In the genomic region with DNA sequence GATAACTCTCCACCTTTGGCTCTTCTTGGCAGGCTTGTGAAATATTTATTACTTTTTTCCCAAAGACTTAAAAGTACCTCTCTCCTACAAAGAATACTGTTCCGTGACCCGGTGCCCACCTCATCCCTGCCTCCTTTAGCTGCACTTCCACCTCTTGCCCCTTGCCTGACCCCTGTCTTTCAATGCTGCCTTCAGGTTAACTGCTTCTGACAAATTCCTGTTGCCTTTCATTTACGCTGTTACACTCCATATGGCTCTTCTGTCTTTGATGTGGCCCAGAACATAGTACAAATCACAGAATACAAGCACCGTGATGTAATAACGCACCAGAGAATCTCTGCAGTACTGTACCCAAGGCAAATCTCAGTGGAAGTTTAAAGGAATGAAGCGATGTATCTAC, we compare ENCODE assay signal across 20 mouse cellular contexts.
DNase-seq lines count a peak whose midpoint lies in the region; ATAC-seq and TF ChIP-seq lines count a peak whose summit lies in the region.
"Had no signal": no experiment of that assay in that cellular context is flagged by ENCODE, and none has a peak within 500 bp of the region (broad histone marks: within the 10 kb centered on the region; RNA-seq: fewer than 3 reads in every experiment).

No protein-coding gene starts in this region.

- H3K36me3 ChIP-seq in kidney, embryonic 15.5 days, result no peaks in the 10 kb centered on the region
- no peaks in the 10 kb centered on the region for H3K36me3 ChIP-seq in neural tube, embryonic 15.5 days
- H3K36me3 ChIP-seq: embryonic facial prominence, embryonic 12.5 days; heart, embryonic 15.5 days; hindbrain, embryonic 12.5 days; limb, embryonic 15.5 days had no signal

- WGBS in kidney, embryonic 15.5 days, result 18% methylated on average over 6 of the region's 6 CpGs
- WGBS in neural tube, embryonic 15.5 days, result 39% methylated on average over 6 of the region's 6 CpGs
- 82% methylated on average over 6 of the region's 6 CpGs for WGBS in cerebellum, adult 2 months

- H3K4me1 ChIP-seq in kidney, embryonic 15.5 days, result peaks cover 17% of the 10 kb centered on the region
- H3K4me1 ChIP-seq in neural tube, embryonic 15.5 days, result no peaks in the 10 kb centered on the region
- no peaks in the 10 kb centered on the region for H3K4me1 ChIP-seq in cerebellum, adult 2 months (ENCODE audit: control insufficient read depth, insufficient read depth, low read length)
- H3K4me1 ChIP-seq: heart, embryonic 15.5 days; limb, embryonic 15.5 days; megakaryocyte, embryonic 14.5 days had no signal

- no peak for TF ChIP-seq CTCF in cerebellum, adult 2 months (IDR thresholded peaks at IDR 0.05; ENCODE audit: borderline replicate concordance, insufficient read depth, low read depth, low read length)

- TF ChIP-seq POLR2A in cerebellum, adult 2 months (IDR thresholded peaks at IDR 0.05; ENCODE audit: borderline replicate concordance, insufficient read depth, low read length), result no peak

- H3K4me3 ChIP-seq in kidney, embryonic 15.5 days (replicated peaks), result no peak overlapping the region
- H3K4me3 ChIP-seq in neural tube, embryonic 15.5 days (replicated peaks), result no peak overlapping the region
- H3K4me3 ChIP-seq in cerebellum, adult 2 months (replicated peaks; ENCODE audit: insufficient read depth, low read depth, low read length), result no peak overlapping the region
- H3K4me3 ChIP-seq: embryonic facial prominence, embryonic 12.5 days; gastrocnemius, adult 2 months; heart, embryonic 15.5 days; hindbrain, embryonic 12.5 days; limb, embryonic 15.5 days; megakaryocyte, embryonic 14.5 days had no signal

- ATAC-seq in kidney, embryonic 15.5 days (replicated peaks; ENCODE audit: low FRiP score), result peak; percentile 69
- ATAC-seq in neural tube, embryonic 15.5 days (ENCODE audit: low FRiP score), result no peak
- ATAC-seq: forebrain, postnatal 0 days had no signal

- H3K9me3 ChIP-seq in kidney, embryonic 15.5 days (replicated peaks), result no peaks in the 10 kb centered on the region
- no peaks in the 10 kb centered on the region for H3K9me3 ChIP-seq in neural tube, embryonic 15.5 days (replicated peaks)
- H3K9me3 ChIP-seq: embryonic facial prominence, embryonic 12.5 days; heart, embryonic 15.5 days; hindbrain, embryonic 12.5 days; limb, embryonic 15.5 days; megakaryocyte, embryonic 14.5 days had no signal

- H3K4me2 ChIP-seq in kidney, embryonic 15.5 days, result no peak overlapping the region; the same call in 1 of the 2 replicates
- no peak overlapping the region for H3K4me2 ChIP-seq in neural tube, embryonic 15.5 days
- H3K4me2 ChIP-seq: embryonic facial prominence, embryonic 12.5 days; heart, embryonic 15.5 days; hindbrain, embryonic 12.5 days; limb, embryonic 15.5 days had no signal

- no peaks in the 10 kb centered on the region for H3K27me3 ChIP-seq in kidney, embryonic 15.5 days
- no peaks in the 10 kb centered on the region for H3K27me3 ChIP-seq in neural tube, embryonic 15.5 days (replicated peaks)
- no peaks in the 10 kb centered on the region for H3K27me3 ChIP-seq in cerebellum, adult 2 months (ENCODE audit: control insufficient read depth, insufficient read depth, low read length)
- H3K27me3 ChIP-seq: embryonic facial prominence, embryonic 12.5 days; heart, embryonic 15.5 days; hindbrain, embryonic 12.5 days; limb, embryonic 15.5 days; megakaryocyte, embryonic 14.5 days had no signal

- DNase-seq in kidney, adult 18-20 months, result no peak
- peak; percentile 45 for DNase-seq in neural tube, embryonic 10.5 days (ENCODE audit: extremely low spot score, low spot score)
- DNase-seq in forelimb bud, embryonic 11.5 days (ENCODE audit: low read depth, low spot score), result peak; percentile 52
- DNase-seq in yolk sac, embryonic 10.5 days (ENCODE audit: low spot score), result peak; percentile 43
- DNase-seq in cerebellum, adult 2 months, result no peak
- DNase-seq in cerebellum, postnatal 36 days, result no peak
- DNase-seq: adrenal gland, postnatal 25 days; cerebellum, adult 8-10 months; forebrain, postnatal 0 days; gastrocnemius, adult 2 months; lung, postnatal 14 days; right cerebral cortex, postnatal 25 days; thymus, postnatal 14 days had no signal

- H3K9ac ChIP-seq in kidney, embryonic 15.5 days, result no peak overlapping the region
- no peak overlapping the region for H3K9ac ChIP-seq in neural tube, embryonic 15.5 days (replicated peaks)
- H3K9ac ChIP-seq: embryonic facial prominence, embryonic 12.5 days; forebrain, postnatal 0 days; heart, embryonic 15.5 days; hindbrain, embryonic 12.5 days; limb, embryonic 15.5 days had no signal

- H3K27ac ChIP-seq in kidney, embryonic 15.5 days, result no peak overlapping the region
- no peak overlapping the region for H3K27ac ChIP-seq in neural tube, embryonic 15.5 days (replicated peaks)
- no peak overlapping the region for H3K27ac ChIP-seq in cerebellum, adult 2 months (ENCODE audit: insufficient read depth, low read length)
- H3K27ac ChIP-seq: embryonic facial prominence, embryonic 12.5 days; gastrocnemius, adult 2 months; heart, embryonic 15.5 days; hindbrain, embryonic 12.5 days; limb, embryonic 15.5 days had no signal

Comparison
In these comparisons a context has a peak if more than half of its experiments do, and no peak if none do; other contexts are left out.
1. DNase-seq: peak in neural tube, embryonic 10.5 days (single experiment), forelimb bud, embryonic 11.5 days (single experiment) and yolk sac, embryonic 10.5 days (single experiment); none in kidney, adult 18-20 months (single experiment), cerebellum, adult 2 months (0 of 2) and cerebellum, postnatal 36 days (0 of 2).